Comparison of ENCODE assay signal across 9 mouse cellular contexts in genomic region chr7:63925413-63926360, GRCm38 (mm10). TPM values are rescaled to one million over a fixed set of nuclear protein-coding genes. Genes with fewer than 3 reads are reported as not detected.
DNase-seq lines count a peak whose midpoint lies in the region; ATAC-seq and TF ChIP-seq lines count a peak whose summit lies in the region.
"Had no signal": no experiment of that assay in that cellular context is flagged by ENCODE, and none has a peak within 500 bp of the region (broad histone marks: within the 10 kb centered on the region; RNA-seq: fewer than 3 reads in every experiment).

No protein-coding gene starts in this region.

- H3K27ac ChIP-seq in heart, adult 2 months: peak overlapping the region; percentile 96
- no peak overlapping the region for H3K27ac ChIP-seq in heart, embryonic 11.5 days (ENCODE audit: low read depth, low read length)
- peak overlapping the region; percentile 21; the same call in 1 of the 2 replicates for H3K27ac ChIP-seq in MEL (ENCODE audit: control insufficient read depth, low read depth, low read length)
- H3K27ac ChIP-seq in forebrain, embryonic 13.5 days: peak overlapping the region; percentile 48
- peak overlapping the region; percentile 77 for H3K27ac ChIP-seq in limb, embryonic 14.5 days (replicated peaks; ENCODE audit: low read depth, low read length)
- H3K27ac ChIP-seq: liver, embryonic 14.5 days had no signal

- peak; percentile 81 to 85 for DNase-seq in heart, adult 2 months
- DNase-seq in MEL (ENCODE audit: low read depth, low spot score): peak; percentile 55
- DNase-seq in induced T-regulatory cell, adult 2 months (ENCODE audit: low read depth): peak; percentile 86
- DNase-seq in limb, embryonic 14.5 days (ENCODE audit: low spot score): peak; percentile 58
- peak; percentile 60 to 69 for DNase-seq in natural killer cell, adult 2 months (ENCODE audit: low spot score in 2 of 2)
- DNase-seq in thymus, postnatal 4 days: peak; percentile 68

- peak; percentile 77; the same call in 1 of the 2 replicates for TF ChIP-seq EP300 in heart, adult 2 months (IDR thresholded peaks at IDR 0.05; ENCODE audit: insufficient read depth, low read depth, low read length)
- no peak for TF ChIP-seq EP300 in MEL (IDR thresholded peaks at IDR 0.05; ENCODE audit: low read depth in 1 of 2, low read length in 2 of 2)

- H3K36me3 ChIP-seq in heart, adult 2 months (ENCODE audit: control insufficient read depth, insufficient read depth, low read length): peaks cover 42% of the 10 kb centered on the region
- H3K36me3 ChIP-seq in heart, embryonic 11.5 days (ENCODE audit: control insufficient read depth, insufficient read depth, low read length): no peaks in the 10 kb centered on the region
- peaks cover 4 to 66% of the 10 kb centered on the region in 2 experiments for H3K36me3 ChIP-seq in MEL (ENCODE audit: control insufficient read depth in 1 of 2, insufficient read depth in 2 of 2, low read length in 2 of 2)
- no peaks in the 10 kb centered on the region for H3K36me3 ChIP-seq in forebrain, embryonic 13.5 days (ENCODE audit: poor library complexity, severe bottlenecking)
- H3K36me3 ChIP-seq in limb, embryonic 14.5 days (ENCODE audit: control insufficient read depth, insufficient read depth, low read length): no peaks in the 10 kb centered on the region

- peaks cover 10% of the 10 kb centered on the region for H3K79me2 ChIP-seq in heart, adult 2 months (replicated peaks; ENCODE audit: control insufficient read depth, insufficient read depth, low read length)
- H3K79me2 ChIP-seq in MEL (ENCODE audit: control insufficient read depth, insufficient read depth, low read length, poor library complexity): peaks cover 69% of the 10 kb centered on the region

- intact Hi-C loops in heart, adult 2 months (cut with DNase I): no loop called here

- H3K9ac ChIP-seq in heart, adult 2 months (ENCODE audit: low read depth, low read length): peak overlapping the region; percentile 6
- no peak overlapping the region for H3K9ac ChIP-seq in heart, embryonic 11.5 days (ENCODE audit: low read depth, low read length)
- no peak overlapping the region for H3K9ac ChIP-seq in MEL (ENCODE audit: control insufficient read depth, low read depth, low read length, poor library complexity, severe bottlenecking)
- no peak overlapping the region for H3K9ac ChIP-seq in forebrain, embryonic 13.5 days
- no peak overlapping the region for H3K9ac ChIP-seq in limb, embryonic 14.5 days (ENCODE audit: low read depth, low read length, severe bottlenecking)
- H3K9ac ChIP-seq: liver, embryonic 14.5 days had no signal

- H3K4me3 ChIP-seq in heart, adult 2 months: peak overlapping the region; percentile 38
- no peak overlapping the region for H3K4me3 ChIP-seq in heart, embryonic 11.5 days (ENCODE audit: low read depth, low read length)
- H3K4me3 ChIP-seq in MEL (ENCODE audit: control insufficient read depth in 1 of 2, insufficient read depth in 1 of 2, low read depth in 2 of 2, low read length in 2 of 2): no peak overlapping the region
- no peak overlapping the region for H3K4me3 ChIP-seq in forebrain, embryonic 13.5 days
- no peak overlapping the region for H3K4me3 ChIP-seq in limb, embryonic 14.5 days (replicated peaks; ENCODE audit: low read length)

- TF ChIP-seq POLR2A in heart, adult 2 months (IDR thresholded peaks at IDR 0.05; ENCODE audit: insufficient read depth, low read depth, low read length): no peak
- TF ChIP-seq POLR2A in MEL (IDR thresholded peaks at IDR 0.05; ENCODE audit: control insufficient read depth in 1 of 2, insufficient read depth in 1 of 2, low read depth in 1 of 2, low read length in 2 of 2, poor library complexity in 1 of 2): no peak
- TF ChIP-seq POLR2A in limb, embryonic 14.5 days (IDR thresholded peaks at IDR 0.05; ENCODE audit: borderline replicate concordance, extremely low read depth, insufficient read depth, insufficient read length): no peak

- H3K4me1 ChIP-seq in heart, adult 2 months (ENCODE audit: control insufficient read depth, insufficient read depth, low read length): peaks cover 49% of the 10 kb centered on the region
- H3K4me1 ChIP-seq in heart, embryonic 11.5 days (ENCODE audit: control insufficient read depth, insufficient read depth, low read length): peaks cover 28% of the 10 kb centered on the region
- peaks cover 62 to 75% of the 10 kb centered on the region in 2 experiments for H3K4me1 ChIP-seq in MEL (ENCODE audit: control insufficient read depth in 1 of 2, insufficient read depth in 2 of 2, low read length in 2 of 2)
- H3K4me1 ChIP-seq in forebrain, embryonic 13.5 days: peaks cover 53% of the 10 kb centered on the region
- peaks cover 34% of the 10 kb centered on the region for H3K4me1 ChIP-seq in limb, embryonic 14.5 days (ENCODE audit: control insufficient read depth, insufficient read depth, low read length)

- H3K27me3 ChIP-seq in heart, adult 2 months (ENCODE audit: control insufficient read depth, insufficient read depth, low read length): no peaks in the 10 kb centered on the region
- H3K27me3 ChIP-seq in heart, embryonic 11.5 days (ENCODE audit: control insufficient read depth, insufficient read depth, low read length): no peaks in the 10 kb centered on the region
- no peaks in the 10 kb centered on the region for H3K27me3 ChIP-seq in MEL (ENCODE audit: control insufficient read depth in 1 of 2, insufficient read depth in 2 of 2, low read length in 2 of 2)
- H3K27me3 ChIP-seq in forebrain, embryonic 13.5 days: no peaks in the 10 kb centered on the region
- H3K27me3 ChIP-seq in limb, embryonic 14.5 days (ENCODE audit: control insufficient read depth, insufficient read depth, low read length): no peaks in the 10 kb centered on the region

- TF ChIP-seq RAD21 in MEL (IDR thresholded peaks at IDR 0.05; ENCODE audit: low read depth, low read length): no peak

- no peaks in the 10 kb centered on the region for H3K9me3 ChIP-seq in heart, embryonic 11.5 days (replicated peaks; ENCODE audit: control insufficient read depth, low read length)
- no peaks in the 10 kb centered on the region for H3K9me3 ChIP-seq in MEL (replicated peaks; ENCODE audit: insufficient read depth, low read length)
- no peaks in the 10 kb centered on the region for H3K9me3 ChIP-seq in forebrain, embryonic 13.5 days (replicated peaks)
- H3K9me3 ChIP-seq in limb, embryonic 14.5 days (ENCODE audit: control insufficient read depth, low read length): no peaks in the 10 kb centered on the region

- TF ChIP-seq CTCF in heart, adult 2 months (IDR thresholded peaks at IDR 0.05): no peak
- TF ChIP-seq CTCF in MEL (IDR thresholded peaks at IDR 0.05 in 2 of 3, conservative IDR thresholded peaks at IDR 0.05 in 1 of 3; ENCODE audit: control insufficient read depth in 1 of 3, insufficient read depth in 1 of 3, low read depth in 2 of 3, low read length in 3 of 3, poor library complexity in 1 of 3, severe bottlenecking in 1 of 3): no peak

- WGBS in heart, adult 2 months: 19% methylated on average over 14 of the region's 14 CpGs
- WGBS in heart, embryonic 11.5 days (ENCODE audit: insufficient replicate concordance): 73% methylated on average over 14 of the region's 14 CpGs
- WGBS in forebrain, embryonic 13.5 days: 72% methylated on average over 14 of the region's 14 CpGs
- 58% methylated on average over 14 of the region's 14 CpGs for WGBS in limb, embryonic 14.5 days

- H3K4me2 ChIP-seq in heart, embryonic 11.5 days: no peak overlapping the region
- H3K4me2 ChIP-seq in forebrain, embryonic 13.5 days: peak overlapping the region; percentile 16
- H3K4me2 ChIP-seq in limb, embryonic 14.5 days (replicated peaks; ENCODE audit: low read depth, low read length, severe bottlenecking): peak overlapping the region; percentile 26; the same call in 1 of the 2 replicates

- no peak for ATAC-seq in heart, embryonic 11.5 days (replicated peaks; ENCODE audit: insufficient number of reproducible peaks, low FRiP score, low TSS enrichment)
- peak; percentile 52 for ATAC-seq in forebrain, embryonic 13.5 days
- ATAC-seq in limb, embryonic 14.5 days (ENCODE audit: low FRiP score, low read depth): peak; percentile 78

TF ChIP-seq in MEL, 35 proteins besides CTCF, POLR2A, EP300 and RAD21:
- TF ChIP-seq ZNF384 (IDR thresholded peaks at IDR 0.05; ENCODE audit: low read depth, low read length) (no peak), MEF2A (IDR thresholded peaks at IDR 0.05; ENCODE audit: extremely low read depth, insufficient replicate concordance, low read depth, low read length, poor library complexity, severe bottlenecking) (no peak), TCF12 (IDR thresholded peaks at IDR 0.05; ENCODE audit: low read depth, low read length) (0 out of 2 replicates have a peak, but pooled peaks have one; percentile 5)

RNA-seq across cellular contexts. Expression of gene E030018B13Rik, which starts 9.0 kb away (rescaled TPM):
- total RNA-seq in heart, adult 2 months (2021): not detected
- polyA plus RNA-seq in heart, adult 2 months (2012; rRNA removed): not detected in 2 replicates
- not detected in 2 replicates for polyA plus RNA-seq in heart, embryonic 11.5 days (2014; fragmentation: Nextera tagmentation; extraction: Ambion mirVana)
- total RNA-seq in MEL (2012; rRNA removed): not detected in 2 replicates
- under 1 TPM in 1 of 2 experiments, not detected in 1; 0.07 TPM for polyA plus RNA-seq in MEL (2012; ENCODE audit: insufficient read depth in 1 of 2, insufficient read length in 2 of 2, low read depth in 1 of 2, low replicate concordance in 2 of 2, missing spikeins in 1 of 2)
- 0.22 TPM in 1 of 2 replicates, not detected in the other for polyA plus RNA-seq in forebrain, embryonic 13.5 days (2015; fragmentation: Nextera tagmentation; extraction: Ambion mirVana)
- polyA plus RNA-seq in limb, embryonic 14.5 days (2012; rRNA removed): not detected in 2 replicates
- not detected in 2 replicates for polyA plus RNA-seq in limb, embryonic 14.5 days (2014; fragmentation: Nextera tagmentation; extraction: Ambion mirVana)
- polyA plus RNA-seq: liver, embryonic 14.5 days had no signal

RNA-seq across cellular contexts. Expression of gene Klf13, which starts 13.0 kb away (rescaled TPM):
- 10 to 100 TPM; 50.0 to 54.6 TPM for total RNA-seq in heart, adult 2 months (2021)
- polyA plus RNA-seq in heart, adult 2 months (2012; rRNA removed): 21.6 and 24.6 TPM in 2 replicates
- polyA plus RNA-seq in heart, embryonic 11.5 days (2014; fragmentation: Nextera tagmentation; extraction: Ambion mirVana): 16.3 and 18.8 TPM in 2 replicates
- 20.5 and 21.6 TPM in 2 replicates for total RNA-seq in MEL (2012; rRNA removed)
- 100 to 1,000 TPM in 1 of 2 experiments, 10 to 100 TPM in 1; 26.9 to 118 TPM for polyA plus RNA-seq in MEL (2012; ENCODE audit: insufficient read depth in 1 of 2, insufficient read length in 2 of 2, low read depth in 1 of 2, low replicate concordance in 2 of 2, missing spikeins in 1 of 2)
- 30.4 and 33.5 TPM in 2 replicates for polyA plus RNA-seq in forebrain, embryonic 13.5 days (2015; fragmentation: Nextera tagmentation; extraction: Ambion mirVana)
- 9.9 and 12.3 TPM in 2 replicates for polyA plus RNA-seq in limb, embryonic 14.5 days (2012; rRNA removed)
- 27.0 and 28.0 TPM in 2 replicates for polyA plus RNA-seq in limb, embryonic 14.5 days (2014; fragmentation: Nextera tagmentation; extraction: Ambion mirVana)
